Mouse (Mus musculus) forebrain, embryonic 15.5 days (tissue): ENCODE results near the gene Sh3glb1. TPM values are rescaled to one million over a fixed set of nuclear protein-coding genes. Genes with fewer than 3 reads are reported as not detected.

Experiments used
- ATAC-seq: fragments of 200-750 bp; cut with Nextera tagmentation; replicated peaks from 2 replicates; pipeline ENCODE4 v1.8.0; 2017; ENCODE audit warnings: mild to moderate bottlenecking, moderate TSS enrichment, moderate library complexity
- H3K27ac ChIP-seq: fragments of 300-500 bp; sonication (generic); replicated peaks from 2 replicates; pipeline ENCODE4 v1.5.1; 2015; ENCODE audit warnings: mild to moderate bottlenecking, inconsistent platforms
- H3K27me3 ChIP-seq: fragments of 300-500 bp; sonication (generic); 2 replicates; pipeline ENCODE4 v1.6.1; 2015; ENCODE audit warnings: inconsistent platforms
- H3K36me3 ChIP-seq: fragments of 300-500 bp; sonication (generic); 2 replicates; pipeline ENCODE4 v1.6.1; 2015; ENCODE audit warnings: mild to moderate bottlenecking, inconsistent platforms
- H3K4me1 ChIP-seq: fragments of 300-500 bp; sonication (generic); 2 replicates; pipeline ENCODE4 v1.6.1; 2015; ENCODE audit warnings: inconsistent platforms
- H3K4me2 ChIP-seq: fragments of 300-500 bp; sonication (generic); replicated peaks from 2 replicates; pipeline ENCODE4 v1.6.1; 2015; ENCODE audit warnings: mild to moderate bottlenecking, inconsistent platforms
- H3K4me3 ChIP-seq: fragments of 300-500 bp; sonication (generic); 2 replicates; pipeline ENCODE4 v1.5.1; 2015; ENCODE audit warnings: mild to moderate bottlenecking, inconsistent platforms
- H3K9ac ChIP-seq: fragments of 300-500 bp; sonication (generic); replicated peaks from 2 replicates; pipeline ENCODE4 v1.6.1; 2015; ENCODE audit warnings: mild to moderate bottlenecking, inconsistent platforms
- H3K9me3 ChIP-seq: fragments of 300-500 bp; sonication (generic); 2 replicates; pipeline ENCODE4 v1.6.1; 2016; ENCODE audit warnings: inconsistent platforms
- WGBS: fragments of 180-500 bp; shearing (Covaris S2); methylation state at CpG from one replicate; pipeline ENCODE4 v1.1.7; 2015; ENCODE audit warnings: mixed read lengths; 5-methylcytosine and 5-hydroxymethylcytosine counted together
- polyA plus RNA-seq: library from polyadenylated mRNA; unstranded; fragments of >200 nt; fragmentation: Nextera tagmentation; extraction: Ambion mirVana; gene quantifications from 2 replicates; pipeline ENCODE4 v1.2.1, GENCODE M21; 2015

Gene Sh3glb1
- polyA plus RNA-seq, 1 experiment from 2014 or later, result 96.7 TPM

- WGBS, result 91% methylated on average over 5 of the region's 5 CpGs
- Histone ChIP-seq H3K9ac (no peak overlapping the region), H3K27ac (no peak overlapping the region), H3K27me3 (no peaks in the 10 kb centered on the region), H3K4me2 (no peak overlapping the region), H3K4me1 (no peaks in the 10 kb centered on the region), H3K9me3 (no peaks in the 10 kb centered on the region), H3K4me3 (no peak overlapping the region), H3K36me3 (peaks cover 34% of the 10 kb centered on the region)
- ATAC-seq, result no peak
Observed at GRCm38 (mm10) chr3:144708612-144709011, 11.5 kb downstream of the Sh3glb1 start.

DNA sequence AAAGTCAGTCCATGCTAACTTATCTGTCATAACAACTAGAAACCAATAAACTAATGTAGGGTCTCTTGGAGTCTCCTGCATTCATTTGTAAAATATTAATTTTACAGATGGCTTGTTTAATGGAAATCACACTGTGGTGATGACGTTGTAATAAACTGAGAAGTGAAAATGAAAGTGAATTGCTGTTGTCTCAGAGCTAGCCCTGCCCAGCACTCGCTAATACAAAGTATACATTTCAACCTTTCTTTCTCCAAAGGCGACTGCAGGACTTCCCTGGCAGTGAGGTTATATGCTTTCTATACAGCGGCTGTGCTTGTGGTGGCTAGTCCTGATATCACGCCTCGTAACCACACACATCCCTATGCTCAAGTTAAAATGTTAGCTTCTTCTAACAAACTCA, 16.2 kb downstream of the Sh3glb1 start:
- Histone ChIP-seq H3K4me3 (no peak overlapping the region), H3K9ac (no peak overlapping the region), H3K4me1 (no peaks in the 10 kb centered on the region), H3K9me3 (no peaks in the 10 kb centered on the region), H3K27ac (no peak overlapping the region), H3K36me3 (peaks cover 40% of the 10 kb centered on the region), H3K4me2 (no peak overlapping the region), H3K27me3 (no peaks in the 10 kb centered on the region)
- 93% methylated on average over 6 of the region's 6 CpGs for WGBS
- no peak for ATAC-seq

GRCm38 (mm10) chr3:144698790-144699433, 21.2 kb downstream of the Sh3glb1 start:
- Histone ChIP-seq H3K4me1 (no peaks in the 10 kb centered on the region), H3K36me3 (peaks cover 56% of the 10 kb centered on the region), H3K4me2 (no peak overlapping the region), H3K4me3 (no peak overlapping the region), H3K9me3 (no peaks in the 10 kb centered on the region), H3K9ac (no peak overlapping the region), H3K27me3 (no peaks in the 10 kb centered on the region), H3K27ac (no peak overlapping the region)
- 91% methylated on average over 5 of the region's 5 CpGs for WGBS
- no peak for ATAC-seq

GRCm38 (mm10) chr3:144697942-144698341, 22.2 kb downstream of the Sh3glb1 start:
- 78% methylated on average over 3 of the region's 3 CpGs for WGBS
- Histone ChIP-seq H3K9ac (no peak overlapping the region), H3K4me1 (no peaks in the 10 kb centered on the region)

GRCm38 (mm10) chr3:144697154-144697553, 23.0 kb downstream of the Sh3glb1 start:
- ATAC-seq, result no peak
- H3K4me1 ChIP-seq, result no peaks in the 10 kb centered on the region
- peaks cover 60% of the 10 kb centered on the region for H3K36me3 ChIP-seq
- no peaks in the 10 kb centered on the region for H3K9me3 ChIP-seq
- H3K4me3 ChIP-seq, result no peak overlapping the region
- no peak overlapping the region for H3K9ac ChIP-seq
- no peak overlapping the region for H3K27ac ChIP-seq
- H3K4me2 ChIP-seq, result no peak overlapping the region
- no peaks in the 10 kb centered on the region for H3K27me3 ChIP-seq
- 79% methylated on average over 5 of the region's 5 CpGs for WGBS

More at GRCm38 (mm10) chr3:144697942-144698341, 22.2 kb downstream of the Sh3glb1 start:
- no peak overlapping the region for H3K27ac ChIP-seq
- H3K36me3 ChIP-seq, result peaks cover 57% of the 10 kb centered on the region
- no peak for ATAC-seq
- H3K9me3 ChIP-seq, result no peaks in the 10 kb centered on the region
- H3K4me2 ChIP-seq, result no peak overlapping the region
- H3K4me3 ChIP-seq, result no peak overlapping the region
- no peaks in the 10 kb centered on the region for H3K27me3 ChIP-seq

- Histone ChIP-seq H3K4me3 (no peak overlapping the region), H3K36me3 (peaks cover 66% of the 10 kb centered on the region), H3K9me3 (no peaks in the 10 kb centered on the region), H3K27ac (no peak overlapping the region), H3K4me1 (no peaks in the 10 kb centered on the region), H3K9ac (no peak overlapping the region), H3K27me3 (no peaks in the 10 kb centered on the region), H3K4me2 (no peak overlapping the region)
- 88% methylated on average over 7 of the region's 7 CpGs for WGBS
- no peak for ATAC-seq
Observed at GRCm38 (mm10) chr3:144694941-144695340, 25.2 kb downstream of the Sh3glb1 start.

DNA sequence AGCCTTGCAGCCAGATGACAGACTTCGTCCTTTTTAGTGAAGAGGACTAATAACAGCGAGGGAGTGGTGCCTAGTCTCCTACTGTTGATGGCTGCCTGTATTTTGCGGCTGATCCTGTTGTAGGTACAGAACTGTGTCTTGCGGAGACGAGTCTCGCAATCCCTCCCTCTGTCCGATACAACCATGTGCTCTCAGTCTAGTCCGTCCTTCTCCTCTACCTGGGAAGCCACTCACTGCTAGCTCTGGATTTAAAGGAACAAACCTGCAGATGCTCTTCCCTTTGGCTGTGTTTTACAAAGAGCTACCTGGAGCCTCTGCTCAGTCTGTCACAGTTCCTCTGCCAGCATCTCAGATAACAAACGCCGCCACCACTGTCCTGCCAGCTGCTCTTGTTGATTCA, 26.1 kb downstream of the Sh3glb1 start:
- peaks cover 64% of the 10 kb centered on the region for H3K36me3 ChIP-seq
- WGBS, result 92% methylated on average over 10 of the region's 10 CpGs
- ATAC-seq, result no peak
- no peak overlapping the region for H3K9ac ChIP-seq
- H3K4me2 ChIP-seq, result no peak overlapping the region
- H3K4me1 ChIP-seq, result no peaks in the 10 kb centered on the region
- no peaks in the 10 kb centered on the region for H3K9me3 ChIP-seq
- no peak overlapping the region for H3K27ac ChIP-seq
- no peaks in the 10 kb centered on the region for H3K27me3 ChIP-seq
- H3K4me3 ChIP-seq, result no peak overlapping the region

DNA sequence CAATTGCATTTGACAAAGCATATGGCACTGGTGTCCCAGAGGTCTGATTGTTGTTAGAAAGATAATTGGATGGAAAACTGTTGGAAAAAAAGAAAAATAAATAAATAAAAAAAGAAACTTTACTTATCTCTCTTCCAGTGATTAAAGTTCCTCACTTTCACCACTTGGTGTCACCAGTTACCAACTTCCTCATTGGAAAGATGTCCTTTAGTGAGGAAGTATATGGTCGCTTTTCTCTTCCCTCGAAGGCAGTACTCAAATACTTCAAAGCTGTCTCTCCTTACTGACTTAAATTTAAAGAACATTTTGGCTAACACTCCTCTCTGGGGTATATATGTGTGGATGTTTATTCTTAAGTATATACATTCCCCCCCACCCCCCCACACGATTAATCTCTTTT, 28.1 kb downstream of the Sh3glb1 start:
- H3K4me1 ChIP-seq, result no peaks in the 10 kb centered on the region
- H3K27me3 ChIP-seq, result no peaks in the 10 kb centered on the region
- no peak overlapping the region for H3K9ac ChIP-seq
- H3K27ac ChIP-seq, result no peak overlapping the region
- H3K9me3 ChIP-seq, result no peaks in the 10 kb centered on the region
- H3K4me2 ChIP-seq, result no peak overlapping the region
- ATAC-seq, result peak; percentile 52
- 38% methylated on average over 3 of the region's 3 CpGs for WGBS
- H3K4me3 ChIP-seq, result no peak overlapping the region
- peaks cover 56% of the 10 kb centered on the region for H3K36me3 ChIP-seq

- H3K27me3 ChIP-seq, result no peaks in the 10 kb centered on the region
- no peak overlapping the region for H3K4me2 ChIP-seq
- H3K36me3 ChIP-seq, result peaks cover 29% of the 10 kb centered on the region
- no peak overlapping the region for H3K27ac ChIP-seq
- H3K4me1 ChIP-seq, result no peaks in the 10 kb centered on the region
- H3K9me3 ChIP-seq, result no peaks in the 10 kb centered on the region
- ATAC-seq, result peak; percentile 57
- H3K9ac ChIP-seq, result no peak overlapping the region
- 13% methylated on average over 11 of the region's 11 CpGs for WGBS
- no peak overlapping the region for H3K4me3 ChIP-seq
Observed at GRCm38 (mm10) chr3:144689236-144689635, 30.9 kb downstream of the Sh3glb1 start.

GRCm38 (mm10) chr3:144688284-144688683, 31.9 kb downstream of the Sh3glb1 start:
- peaks cover 20% of the 10 kb centered on the region for H3K36me3 ChIP-seq

GRCm38 (mm10) chr3:144687618-144688017, 32.5 kb downstream of the Sh3glb1 start:
- 92% methylated on average over 9 of the region's 9 CpGs for WGBS

More at GRCm38 (mm10) chr3:144688284-144688683, 31.9 kb downstream of the Sh3glb1 start:
- no peak overlapping the region for H3K4me2 ChIP-seq
- 78% methylated on average over 8 of the region's 8 CpGs for WGBS
- H3K27me3 ChIP-seq, result no peaks in the 10 kb centered on the region
- H3K27ac ChIP-seq, result no peak overlapping the region
- no peaks in the 10 kb centered on the region for H3K4me1 ChIP-seq
- no peaks in the 10 kb centered on the region for H3K9me3 ChIP-seq
- no peak overlapping the region for H3K4me3 ChIP-seq
- H3K9ac ChIP-seq, result no peak overlapping the region
- no peak for ATAC-seq

DNA sequence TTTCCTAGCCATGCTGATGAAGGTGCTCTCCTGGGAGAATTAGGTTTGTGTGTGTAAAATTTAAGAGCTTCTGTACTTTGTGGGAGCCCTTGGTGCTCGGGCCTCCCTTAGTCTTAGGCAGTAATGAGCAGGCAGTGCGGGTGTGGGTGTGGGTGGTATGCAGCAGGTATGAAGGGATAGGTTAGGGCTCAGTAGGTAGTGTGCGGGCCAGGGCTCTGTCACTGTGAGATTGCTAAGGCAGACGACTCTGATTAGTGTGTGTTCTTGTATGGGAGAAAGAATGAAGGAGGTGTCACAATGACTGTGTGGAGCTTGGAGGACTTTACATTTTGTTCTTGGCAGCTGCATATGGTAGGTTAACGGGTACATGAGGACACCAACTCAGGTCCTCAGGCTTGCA, 34.0 kb downstream of the Sh3glb1 start:
- Histone ChIP-seq H3K27ac (no peak overlapping the region), H3K4me1 (no peaks in the 10 kb centered on the region), H3K4me2 (no peak overlapping the region), H3K36me3 (peaks cover 10% of the 10 kb centered on the region), H3K9ac (no peak overlapping the region), H3K9me3 (no peaks in the 10 kb centered on the region), H3K4me3 (no peak overlapping the region), H3K27me3 (no peaks in the 10 kb centered on the region)
- no peak for ATAC-seq
- WGBS, result 86% methylated on average over 5 of the region's 5 CpGs

More at GRCm38 (mm10) chr3:144687618-144688017, 32.5 kb downstream of the Sh3glb1 start:
- no peak overlapping the region for H3K4me2 ChIP-seq
- peaks cover 15% of the 10 kb centered on the region for H3K36me3 ChIP-seq
- H3K4me1 ChIP-seq, result no peaks in the 10 kb centered on the region
- no peak for ATAC-seq
- no peaks in the 10 kb centered on the region for H3K27me3 ChIP-seq
- no peak overlapping the region for H3K27ac ChIP-seq
- H3K9ac ChIP-seq, result no peak overlapping the region
- H3K4me3 ChIP-seq, result no peak overlapping the region
- H3K9me3 ChIP-seq, result no peaks in the 10 kb centered on the region
